Mouse (Mus musculus) E14TG2a.4 (cell line): ENCODE measurements around the gene Ablim2.

Experiments used
- H3K27me3 ChIP-seq: 2 replicates; pipeline ENCODE4 v1.6.1; 2014; ENCODE audit warnings: low read length, control low read depth; ENCODE audit not compliant: insufficient read depth
- H3K36me3 ChIP-seq: 2 replicates; pipeline ENCODE4 v1.6.1; 2014; ENCODE audit warnings: low read length, control low read depth; ENCODE audit not compliant: insufficient read depth
- H3K4me1 ChIP-seq: replicated peaks from 2 replicates; pipeline ENCODE4 v1.6.1; 2014; ENCODE audit warnings: low read depth, low read length, control low read depth
- H3K4me3 ChIP-seq: replicated peaks from 2 replicates; pipeline ENCODE4 v1.5.1; 2014; ENCODE audit warnings: mild to moderate bottlenecking, low read length
- H3K9me3 ChIP-seq: 2 replicates; pipeline ENCODE4 v1.6.1; 2014; ENCODE audit warnings: low read length, control low read depth
- CTCF ChIP-seq: conservative IDR thresholded peaks from 2 replicates; pipeline ENCODE4 v1.5.1; 2014; ENCODE audit warnings: low read length
- NANOG ChIP-seq: IDR thresholded peaks from 2 replicates; pipeline ENCODE4 v1.6.1; 2014; ENCODE audit warnings: borderline replicate concordance, low read length, mixed read lengths
- POU5F1 ChIP-seq: IDR thresholded peaks from 2 replicates; pipeline ENCODE4 v1.6.1; 2014; ENCODE audit warnings: low read length, borderline replicate concordance

Gene Ablim2

GRCm38 (mm10) chr5:35770891-35771663 is 13.4 kb downstream of the Ablim2 start:
- Histone ChIP-seq H3K4me3 (peak overlapping the region; percentile 67), H3K27me3 (no peaks in the 10 kb centered on the region), H3K4me1 (peaks cover 99% of the 10 kb centered on the region), H3K9me3 (no peaks in the 10 kb centered on the region), H3K36me3 (no peaks in the 10 kb centered on the region)
- TF ChIP-seq NANOG (no peak), CTCF (no peak), POU5F1 (no peak)

- Histone ChIP-seq H3K27me3 (no peaks in the 10 kb centered on the region), H3K4me1 (peaks cover 86% of the 10 kb centered on the region), H3K9me3 (no peaks in the 10 kb centered on the region), H3K4me3 (peak overlapping the region; percentile 46), H3K36me3 (no peaks in the 10 kb centered on the region)
- TF ChIP-seq POU5F1 (no peak), CTCF (no peak), NANOG (no peak)
These were observed 15.8 kb downstream of the Ablim2 start for GRCm38 (mm10) chr5:35773274-35774136.

- peaks cover 83% of the 10 kb centered on the region for H3K4me1 ChIP-seq
- H3K27me3 ChIP-seq = no peaks in the 10 kb centered on the region
- no peaks in the 10 kb centered on the region for H3K9me3 ChIP-seq
- peak overlapping the region; percentile 46 for H3K4me3 ChIP-seq
- TF ChIP-seq POU5F1 (no peak), CTCF (no peak)
- no peaks in the 10 kb centered on the region for H3K36me3 ChIP-seq
These were observed 16.4 kb downstream of the Ablim2 start for GRCm38 (mm10) chr5:35774137-35774424.

GRCm38 (mm10) chr5:35781116-35781515 is 23.4 kb downstream of the Ablim2 start:
- H3K4me3 ChIP-seq = no peak overlapping the region
- TF ChIP-seq CTCF = no peak
- TF ChIP-seq NANOG = no peak
- TF ChIP-seq POU5F1 = no peak

GRCm38 (mm10) chr5:35782648-35783180 is 25.0 kb downstream of the Ablim2 start:
- no peaks in the 10 kb centered on the region for H3K36me3 ChIP-seq
- no peak for TF ChIP-seq POU5F1
- no peak for TF ChIP-seq CTCF
- no peak for TF ChIP-seq NANOG
- peaks cover 72% of the 10 kb centered on the region for H3K4me1 ChIP-seq
- no peaks in the 10 kb centered on the region for H3K27me3 ChIP-seq
- peaks cover 20% of the 10 kb centered on the region for H3K9me3 ChIP-seq
- H3K4me3 ChIP-seq = no peak overlapping the region

More at GRCm38 (mm10) chr5:35781116-35781515, 23.4 kb downstream of the Ablim2 start:
- H3K4me1 ChIP-seq = peaks cover 60% of the 10 kb centered on the region
- H3K36me3 ChIP-seq = no peaks in the 10 kb centered on the region
- no peaks in the 10 kb centered on the region for H3K27me3 ChIP-seq
- H3K9me3 ChIP-seq = peaks cover 20% of the 10 kb centered on the region

GRCm38 (mm10) chr5:35785853-35786252 is 28.2 kb downstream of the Ablim2 start:
- Histone ChIP-seq H3K9me3 (peaks cover 16% of the 10 kb centered on the region), H3K27me3 (no peaks in the 10 kb centered on the region), H3K36me3 (no peaks in the 10 kb centered on the region), H3K4me3 (peak overlapping the region; percentile 26), H3K4me1 (peaks cover 88% of the 10 kb centered on the region)
- no peak for TF ChIP-seq CTCF
- TF ChIP-seq NANOG = no peak
- no peak for TF ChIP-seq POU5F1

- TF ChIP-seq NANOG (no peak), CTCF (no peak), POU5F1 (no peak)
- Histone ChIP-seq H3K4me3 (no peak overlapping the region), H3K4me1 (peaks cover 96% of the 10 kb centered on the region), H3K9me3 (no peaks in the 10 kb centered on the region), H3K27me3 (no peaks in the 10 kb centered on the region), H3K36me3 (no peaks in the 10 kb centered on the region)
These were observed 30.2 kb downstream of the Ablim2 start for GRCm38 (mm10) chr5:35787847-35788246.

GRCm38 (mm10) chr5:35788719-35789118 is 31.0 kb downstream of the Ablim2 start:
- Histone ChIP-seq H3K27me3 (no peaks in the 10 kb centered on the region), H3K36me3 (no peaks in the 10 kb centered on the region), H3K4me3 (no peak overlapping the region), H3K9me3 (no peaks in the 10 kb centered on the region), H3K4me1 (peaks cover 89% of the 10 kb centered on the region)
- TF ChIP-seq POU5F1 (no peak), CTCF (no peak), NANOG (no peak)

GRCm38 (mm10) chr5:35789697-35790096 is 32.0 kb downstream of the Ablim2 start:
- peak overlapping the region; percentile 74 for H3K4me3 ChIP-seq
- TF ChIP-seq NANOG = no peak
- TF ChIP-seq POU5F1 = no peak
- TF ChIP-seq CTCF = no peak
- no peaks in the 10 kb centered on the region for H3K27me3 ChIP-seq
- no peaks in the 10 kb centered on the region for H3K36me3 ChIP-seq
- peaks cover 82% of the 10 kb centered on the region for H3K4me1 ChIP-seq
- no peaks in the 10 kb centered on the region for H3K9me3 ChIP-seq
